Mouse (Mus musculus) spleen, postnatal 36 days (tissue): ENCODE data around the gene Itpr1.
A peak's percentile ranks its signal among the peaks of the same experiment; 100 is the strongest.
"Not testable (repeated sequence)": the region's sequence is repeated elsewhere in the genome, so short reads cannot be mapped to it uniquely, and the experiment has no call there.

Source experiments
- DNase-seq, 2 experiments: peaks; one replicate each; pipeline ENCODE4 v3.0.0; 2022; ENCODE audit warnings: low spot score in 2 of 2, mixed read lengths in 1 of 2

Itpr1 gene

GRCm38 (mm10) chr6:108544917-108545316 is 332.0 kb downstream of the Itpr1 start:
- no peak for DNase-seq

DNA sequence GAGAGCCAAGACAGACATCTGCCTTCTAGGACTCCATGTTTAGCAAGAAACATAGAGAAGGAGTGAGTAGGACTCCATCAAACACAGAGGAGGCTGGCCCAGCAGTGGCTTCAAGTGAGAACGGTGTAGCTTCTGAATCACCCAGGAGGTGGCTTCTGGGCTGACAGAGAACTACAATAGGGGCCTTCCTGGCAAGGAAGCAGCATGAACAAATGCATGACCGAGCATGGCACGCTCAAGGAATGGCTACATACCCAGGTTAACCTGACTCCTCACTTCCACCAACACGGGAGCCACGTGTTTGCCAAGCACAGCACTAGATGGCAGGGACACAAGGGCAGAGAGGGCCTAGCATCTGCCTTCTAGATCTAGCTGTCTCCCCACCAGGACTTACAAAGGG is 332.6 kb downstream of the Itpr1 start:
- no peak for DNase-seq

DNA sequence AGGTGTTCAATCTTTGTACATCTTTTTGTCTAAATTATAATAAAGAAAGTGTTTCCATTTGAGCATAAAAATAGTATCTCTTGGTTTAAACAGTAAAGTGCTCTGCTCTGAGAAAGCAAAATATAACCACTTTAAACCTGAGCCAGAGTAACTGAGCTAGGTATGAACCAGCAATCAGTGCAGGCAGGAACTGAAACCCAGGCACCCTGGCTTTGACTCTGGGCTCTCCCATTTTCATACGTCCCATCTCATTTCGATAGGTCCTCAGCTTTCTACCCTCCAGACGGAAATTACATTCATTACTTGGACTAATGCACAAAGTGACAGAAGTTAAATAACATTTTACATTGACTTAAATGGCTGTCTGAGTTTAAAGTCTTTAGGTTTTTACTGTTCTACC is 335.5 kb downstream of the Itpr1 start:
- no peak for DNase-seq

GRCm38 (mm10) chr6:108549495-108549935 is 336.6 kb downstream of the Itpr1 start:
- peak; percentile 84 to 85 for DNase-seq

DNA sequence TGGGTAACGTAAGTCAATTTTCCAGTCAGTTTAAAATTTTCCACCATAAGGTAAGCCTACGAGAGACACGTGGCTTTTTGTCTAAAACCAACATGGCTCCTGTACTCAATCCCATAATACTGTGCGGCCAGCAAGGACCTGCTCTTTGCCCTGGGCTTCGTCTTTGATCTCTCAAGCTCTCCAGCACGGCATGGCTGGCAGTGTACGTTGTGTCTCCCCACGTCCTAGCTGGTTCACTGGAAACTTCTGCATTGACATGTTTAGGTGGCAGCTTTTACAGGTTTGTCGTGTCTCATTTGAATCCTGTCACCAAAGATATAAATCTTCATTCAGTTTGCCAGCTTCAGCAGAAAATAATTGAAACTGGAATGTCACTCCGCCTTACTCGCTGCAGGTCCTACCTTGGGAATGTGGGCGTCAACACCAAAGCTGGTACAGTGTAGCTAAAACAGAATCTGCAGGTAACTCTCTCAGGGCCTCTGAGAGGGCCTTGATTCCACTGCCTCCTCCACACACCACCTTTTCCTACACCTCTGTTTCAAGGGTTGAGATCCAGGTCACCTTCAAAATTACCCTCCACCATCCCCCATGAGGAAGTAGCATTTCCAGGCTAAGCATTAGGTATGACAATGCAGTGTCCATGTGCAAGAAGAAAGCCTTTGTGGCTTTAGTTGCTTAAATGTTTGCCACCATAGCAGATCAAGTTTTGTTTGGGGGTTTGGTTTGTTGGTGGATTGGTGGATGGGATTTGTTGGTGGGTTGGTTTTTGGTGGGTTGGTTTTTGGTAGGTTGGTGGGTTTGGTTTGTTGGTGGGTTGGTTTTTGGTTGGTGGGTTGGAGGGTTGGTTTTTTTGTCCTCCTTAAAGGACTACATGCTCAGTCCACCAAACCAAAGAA is 339.1 kb downstream of the Itpr1 start:
- no peak for DNase-seq

- DNase-seq = no peak
Observed at GRCm38 (mm10) chr6:108553013-108553412, 340.1 kb downstream of the Itpr1 start.

DNA sequence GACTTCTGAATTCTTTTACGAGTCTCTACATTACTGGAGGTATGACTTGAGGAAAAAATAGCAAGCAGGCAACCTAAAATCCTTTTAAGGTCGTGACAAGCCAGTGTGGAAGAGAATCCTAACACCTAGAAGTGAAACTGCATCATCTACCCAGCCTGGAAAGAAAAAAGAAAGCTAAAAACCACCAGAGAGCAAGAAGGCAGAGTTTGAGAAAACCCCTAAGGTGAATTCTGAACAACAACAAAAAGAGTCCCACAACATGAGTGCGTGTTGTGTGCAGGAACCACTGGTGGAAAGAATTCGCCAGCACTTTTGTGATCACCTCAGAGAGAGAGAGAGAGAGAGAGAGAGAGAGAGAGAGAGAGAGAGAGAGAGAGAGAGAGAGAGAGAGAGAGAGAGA is 340.6 kb downstream of the Itpr1 start:
- no peak for DNase-seq

GRCm38 (mm10) chr6:108554389-108554788 is 341.5 kb downstream of the Itpr1 start:
- no peak for DNase-seq

- DNase-seq = no peak
Observed at GRCm38 (mm10) chr6:108554878-108555277, 342.0 kb downstream of the Itpr1 start.

DNA sequence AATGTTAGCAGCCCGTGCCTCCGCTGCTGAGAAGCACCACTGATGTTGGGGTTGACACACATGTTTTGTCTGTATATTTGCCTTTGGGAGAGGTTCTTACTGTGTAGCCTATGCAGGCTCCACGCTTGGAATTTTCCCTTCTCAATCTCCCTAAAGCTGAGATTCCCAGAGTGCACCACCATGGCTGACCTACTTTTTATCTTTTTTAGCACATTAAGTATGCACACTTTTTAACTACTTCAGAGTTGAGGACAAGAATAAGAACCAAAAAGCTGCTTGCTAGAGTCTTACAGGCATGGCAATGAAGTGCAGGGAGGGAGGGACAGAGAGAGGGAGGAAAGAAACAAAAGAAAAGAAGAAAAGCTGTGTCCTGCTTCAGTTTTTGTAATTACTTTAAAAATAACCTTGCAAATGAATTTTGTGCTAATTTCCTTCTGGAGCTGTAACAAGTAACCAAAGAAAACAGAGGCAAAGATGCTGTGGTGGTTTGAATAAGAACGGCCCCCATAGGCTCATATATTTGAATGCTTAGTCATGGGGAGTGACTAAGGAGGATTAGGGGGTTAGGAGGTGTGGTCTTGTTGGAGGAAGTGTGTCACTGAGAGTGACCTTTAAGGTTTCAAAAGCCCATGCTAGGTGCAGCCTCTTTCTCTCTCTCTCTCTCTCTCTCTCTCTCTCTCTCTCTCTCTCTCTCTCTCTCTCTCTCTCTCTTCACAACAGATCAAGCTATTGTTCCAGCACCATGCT is 344.9 kb downstream of the Itpr1 start:
- DNase-seq = no peak

- DNase-seq = not testable (repeated sequence)
Observed at GRCm38 (mm10) chr6:108559226-108559625, 346.3 kb downstream of the Itpr1 start.

- DNase-seq = no peak
Observed at GRCm38 (mm10) chr6:108562971-108563370, 350.1 kb downstream of the Itpr1 start.

DNA sequence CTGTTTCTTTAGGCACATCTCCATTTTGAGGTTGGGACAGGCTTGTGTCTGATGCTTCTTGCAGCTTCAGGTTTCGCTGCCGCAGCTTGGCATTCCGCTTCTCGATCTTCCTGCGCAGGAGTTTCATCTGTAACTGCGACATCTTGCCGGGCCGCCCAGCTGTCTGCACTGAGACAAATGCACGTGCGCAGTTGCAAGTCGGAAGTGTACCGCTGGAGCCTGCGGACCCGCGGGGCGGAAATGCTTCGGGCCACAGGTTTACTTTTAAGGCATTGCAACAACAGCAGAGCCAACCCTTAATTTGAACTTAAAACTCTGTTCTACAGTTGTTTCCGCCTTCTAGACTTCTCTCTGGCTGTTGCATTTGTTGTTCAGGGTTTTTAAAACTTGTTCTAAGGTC is 352.6 kb downstream of the Itpr1 start:
- DNase-seq = not testable (repeated sequence)

- DNase-seq = peak; percentile 36 to 40
Observed at GRCm38 (mm10) chr6:108566549-108566948, 353.7 kb downstream of the Itpr1 start.

- no peak for DNase-seq
Observed at GRCm38 (mm10) chr6:108569460-108570187, 356.7 kb downstream of the Itpr1 start.

DNA sequence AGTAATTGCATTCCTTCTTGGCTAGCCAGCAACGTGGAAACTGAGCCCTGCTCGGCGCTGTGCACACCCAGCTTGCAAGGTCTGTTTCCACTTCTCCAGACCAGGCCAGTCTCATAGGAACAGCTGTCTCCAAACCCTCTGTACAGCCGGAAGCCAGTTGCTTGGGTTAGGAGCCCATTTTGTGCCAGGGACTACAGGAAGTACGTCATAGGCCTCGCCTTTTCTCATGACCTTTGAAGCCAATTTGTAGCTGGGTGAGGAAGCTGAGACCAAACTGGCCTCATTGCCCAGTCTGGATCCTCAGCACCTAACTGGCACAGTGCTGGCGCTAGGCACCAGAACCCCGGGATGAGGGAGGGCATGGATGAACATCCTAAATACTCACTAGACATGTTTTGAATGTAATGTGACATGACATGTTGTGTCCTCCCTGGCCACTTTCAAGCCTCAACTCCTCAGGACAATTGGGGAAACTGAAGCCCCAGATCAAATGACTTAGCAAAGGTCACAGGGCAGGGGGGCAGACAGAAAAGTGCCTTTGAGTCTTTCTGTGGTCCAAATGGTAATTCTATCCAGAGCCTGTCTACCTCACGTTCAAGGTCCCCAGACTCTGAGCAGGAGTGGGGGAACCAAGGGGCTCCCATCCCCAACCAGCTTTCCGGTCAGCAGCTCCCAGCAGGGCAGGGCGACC is 357.6 kb downstream of the Itpr1 start:
- peak; percentile 12 to 19 for DNase-seq

DNA sequence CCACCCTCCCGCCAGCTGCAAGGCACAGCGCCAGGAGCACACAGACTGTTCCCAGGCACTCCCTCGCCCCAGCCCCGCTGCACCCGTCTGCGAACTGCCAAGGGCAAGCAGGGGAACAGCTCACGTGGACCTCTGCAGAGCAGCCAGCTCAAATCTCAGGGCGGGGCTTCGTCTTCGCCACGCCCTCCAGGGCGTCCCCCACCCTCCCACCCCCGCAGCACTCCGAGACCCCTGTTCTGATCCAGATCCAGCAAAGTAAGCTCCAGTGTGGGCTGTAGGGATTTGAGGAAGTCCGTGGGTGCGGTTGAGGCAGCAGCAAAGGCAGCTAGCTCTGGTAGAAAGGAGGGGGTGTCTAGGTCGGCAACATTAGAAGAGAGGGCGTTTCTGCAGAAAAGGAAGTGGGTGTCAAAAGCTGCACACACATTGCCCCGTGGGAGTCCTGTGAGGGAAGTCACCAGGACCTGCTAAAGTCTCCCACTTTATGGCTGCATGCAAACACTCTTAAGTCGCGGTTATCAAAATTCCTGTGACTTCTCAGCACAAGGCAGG is 358.2 kb downstream of the Itpr1 start:
- peak; percentile 77 for DNase-seq

DNA sequence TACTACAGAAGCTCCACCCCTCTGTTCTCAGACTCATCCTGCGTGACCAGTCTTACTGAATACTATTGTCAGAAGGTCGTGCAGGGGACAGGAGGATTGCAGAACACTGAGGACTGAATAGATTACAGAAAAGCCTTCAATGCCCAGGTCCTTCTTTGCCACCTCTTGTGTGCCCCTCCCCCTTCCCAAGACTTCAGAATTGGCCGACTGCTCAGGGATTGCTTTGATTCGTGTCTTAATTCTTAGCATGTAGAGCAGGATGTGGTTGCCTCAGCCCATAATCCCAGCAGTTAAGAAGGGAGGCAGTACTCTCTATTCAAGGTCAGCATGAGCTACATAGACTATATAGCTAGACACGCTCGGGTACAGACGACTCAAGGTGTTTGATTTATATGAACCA is 359.8 kb downstream of the Itpr1 start:
- DNase-seq = no peak

DNA sequence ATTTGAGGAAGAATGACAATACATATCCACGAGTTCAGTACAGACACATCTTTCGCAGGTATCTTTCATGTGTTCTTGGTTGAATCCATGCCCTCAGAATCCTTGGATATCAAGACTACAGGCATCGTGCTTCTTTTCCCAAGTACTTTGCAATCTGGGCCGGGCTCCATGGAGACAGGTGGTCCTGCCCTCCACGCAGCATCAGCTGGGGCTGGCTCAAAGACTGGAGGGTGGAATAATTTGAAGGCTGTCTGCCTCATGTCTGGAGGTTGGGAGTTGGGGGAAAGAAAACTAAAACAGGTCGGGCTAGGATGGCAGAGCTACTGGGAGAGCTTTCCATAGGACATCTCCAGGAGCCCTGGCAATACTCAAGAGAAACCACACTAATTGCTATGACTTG is 364.2 kb downstream of the Itpr1 start:
- no peak for DNase-seq

- DNase-seq = no peak
Observed at GRCm38 (mm10) chr6:108588426-108588825, 375.5 kb downstream of the Itpr1 start.

DNA sequence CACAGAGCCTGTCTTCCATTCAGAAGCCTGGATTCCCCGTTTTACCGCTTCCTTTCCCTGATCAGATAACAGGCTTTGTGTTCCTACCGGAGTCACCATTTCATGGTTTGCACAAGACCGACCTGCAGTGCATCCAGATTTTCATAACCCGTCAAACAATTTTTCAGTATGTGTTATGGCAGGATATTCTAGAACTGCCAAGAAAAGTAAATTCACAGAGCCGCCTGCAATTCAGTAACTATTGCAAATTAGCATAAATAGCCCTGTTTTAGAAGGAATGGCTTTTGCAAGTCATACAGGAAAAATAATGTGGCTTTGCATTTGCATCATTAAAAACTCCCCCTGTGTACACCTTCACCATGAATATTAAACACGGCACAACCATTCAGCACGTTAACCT is 379.3 kb downstream of the Itpr1 start:
- no peak for DNase-seq
